Mouse (Mus musculus): ENCODE results near the gene Mast2. TPM values are rescaled to one million over a fixed set of nuclear protein-coding genes. Genes with fewer than 3 reads are reported as not detected.

Mast2 gene
- polyA plus RNA-seq (2014; fragmentation: Nextera tagmentation; extraction: Ambion mirVana), result 31.9 and 36.5 TPM in 2 replicates

- peak; percentile 95 for DNase-seq (ENCODE audit: low spot score)
- peak; percentile 83 for ATAC-seq (ENCODE audit: insufficient read depth, low FRiP score, low TSS enrichment)
- peak within 1 kb of the TSS; percentile 60 for H3K4me2 ChIP-seq (ENCODE audit: low read depth)
- no peaks in the 10 kb centered on the region for H3K9me3 ChIP-seq (ENCODE audit: control insufficient read depth, low read length)
- H3K36me3 ChIP-seq (ENCODE audit: control insufficient read depth, insufficient read depth, low read length), result no peaks in the 10 kb centered on the region
- peak within 1 kb of the TSS; percentile 94 for H3K27ac ChIP-seq (ENCODE audit: low read depth, low read length)
- peak within 1 kb of the TSS; percentile 89 for H3K9ac ChIP-seq (ENCODE audit: low read length)
- WGBS, result 2% methylated on average over 52 of the region's 68 CpGs
- no peaks in the 10 kb centered on the region for H3K27me3 ChIP-seq (ENCODE audit: control insufficient read depth, insufficient read depth, low read length)
- H3K4me1 ChIP-seq (ENCODE audit: control insufficient read depth, insufficient read depth, low read length), result peaks cover 11% of the 10 kb centered on the region; the same call in 1 of the 2 replicates
- H3K4me3 ChIP-seq (ENCODE audit: low read depth, low read length), result peak within 1 kb of the TSS; percentile 87
These were observed at the start of gene Mast2 for GRCm38 (mm10) chr4:116464126-116464981. Gene Mast2 (minus strand): TSS chr4:116464183.

DNA sequence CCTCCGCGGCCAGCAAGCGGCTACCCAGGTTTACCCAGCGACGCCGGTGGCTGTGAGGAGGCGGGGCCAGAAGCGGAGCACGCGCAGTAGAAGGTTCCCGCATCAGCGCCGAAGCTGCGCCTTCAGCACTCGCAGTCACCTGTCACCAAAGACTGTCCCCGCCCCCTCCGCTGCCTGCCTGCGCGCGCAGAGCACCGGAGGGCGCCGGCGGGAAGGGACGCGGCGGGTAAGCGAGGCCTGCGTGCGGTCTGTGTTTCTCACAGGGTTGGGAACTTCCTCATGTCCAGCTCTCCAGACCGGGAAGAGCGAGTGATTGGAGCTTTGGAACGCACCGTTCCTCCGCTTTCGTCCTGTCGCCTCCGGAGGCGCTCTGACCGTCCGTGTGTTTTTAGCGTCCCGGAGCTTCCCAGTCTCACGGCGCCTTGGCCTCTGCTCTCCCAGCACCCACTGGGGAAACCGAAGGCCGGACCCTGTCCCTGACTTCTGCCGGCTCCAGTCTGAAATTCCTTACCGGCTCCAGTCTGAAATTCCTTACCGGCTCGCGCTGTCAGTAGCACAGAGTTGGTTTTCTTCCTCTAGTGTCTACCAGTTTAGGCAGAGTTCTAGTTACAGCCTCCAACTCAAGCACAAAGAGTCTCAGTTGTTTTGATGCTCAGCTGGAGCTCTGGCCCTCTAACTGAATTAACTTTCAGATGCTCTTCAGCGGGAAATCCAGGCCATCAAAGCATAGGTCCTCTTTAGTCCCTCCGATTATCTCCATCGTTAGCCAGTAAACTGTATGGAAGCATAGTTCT is 43.6 kb upstream of the Mast2 start, which contains the start of gene Ipp:
TSS of gene Ipp (plus strand) at position 125 of the 794 bp plus-strand sequence.
- H3K27ac ChIP-seq (ENCODE audit: low read depth, low read length), result peak within 1 kb of the TSS; percentile 82
- under 1% methylated on average over 54 of the region's 55 CpGs for WGBS
- peak within 1 kb of the TSS; percentile 77 for H3K9ac ChIP-seq (ENCODE audit: low read length)
- peaks cover 5% of the 10 kb centered on the region; the same call in 1 of the 2 replicates for H3K4me1 ChIP-seq (ENCODE audit: control insufficient read depth, insufficient read depth, low read length)
- H3K27me3 ChIP-seq (ENCODE audit: control insufficient read depth, insufficient read depth, low read length), result no peaks in the 10 kb centered on the region
- H3K4me3 ChIP-seq (ENCODE audit: low read depth, low read length), result peak within 1 kb of the TSS; percentile 60
- no peaks in the 10 kb centered on the region for H3K9me3 ChIP-seq (ENCODE audit: control insufficient read depth, low read length)
- no peaks in the 10 kb centered on the region for H3K36me3 ChIP-seq (ENCODE audit: control insufficient read depth, insufficient read depth, low read length)
- peak within 1 kb of the TSS; percentile 57 for H3K4me2 ChIP-seq (ENCODE audit: low read depth)
- DNase-seq (ENCODE audit: low spot score) (peak; percentile 97), ATAC-seq (ENCODE audit: insufficient read depth, low FRiP score, low TSS enrichment) (peak; percentile 94)

DNA sequence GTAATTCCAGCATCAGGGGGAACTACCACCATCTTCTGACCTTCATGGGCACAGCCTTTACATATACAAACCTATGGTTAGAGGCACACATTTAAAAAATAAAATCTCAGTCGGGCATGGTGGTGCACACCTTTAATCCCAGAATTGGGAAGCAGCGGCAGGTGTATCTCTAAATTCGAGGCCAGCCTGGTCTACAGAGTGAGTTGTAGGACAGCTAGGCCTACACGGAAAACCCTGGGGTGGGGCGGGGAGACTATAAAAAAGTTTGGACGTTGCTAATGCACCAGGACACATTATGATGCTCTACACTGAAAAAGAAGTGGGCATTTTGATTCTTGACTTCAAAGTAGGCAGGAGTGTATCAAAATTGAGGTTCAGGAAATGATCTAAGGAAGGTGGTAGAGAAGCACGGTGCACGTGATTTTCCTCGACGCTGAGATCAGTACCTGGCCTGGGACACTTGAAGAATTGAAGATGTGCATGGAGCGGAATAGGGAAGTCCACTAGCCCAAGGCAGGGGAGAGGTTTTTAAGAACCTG is 43.0 kb upstream of the Mast2 start:
- Histone ChIP-seq H3K9ac (ENCODE audit: low read length) (peak overlapping the region; percentile 77), H3K4me3 (ENCODE audit: low read depth, low read length) (peak overlapping the region; percentile 60), H3K36me3 (ENCODE audit: control insufficient read depth, insufficient read depth, low read length) (no peaks in the 10 kb centered on the region), H3K4me1 (ENCODE audit: control insufficient read depth, insufficient read depth, low read length) (peaks cover 5% of the 10 kb centered on the region; the same call in 1 of the 2 replicates), H3K9me3 (ENCODE audit: control insufficient read depth, low read length) (no peaks in the 10 kb centered on the region), H3K4me2 (ENCODE audit: low read depth) (peak overlapping the region; percentile 57), H3K27ac (ENCODE audit: low read depth, low read length) (no peak overlapping the region), H3K27me3 (ENCODE audit: control insufficient read depth, insufficient read depth, low read length) (no peaks in the 10 kb centered on the region)
- no peak; the same call in 1 of the 2 replicates for ATAC-seq (ENCODE audit: insufficient read depth, low FRiP score, low TSS enrichment)
- DNase-seq (ENCODE audit: low spot score), result no peak
- WGBS, result 26% methylated on average over 11 of the region's 11 CpGs

- ATAC-seq (ENCODE audit: insufficient read depth, low FRiP score, low TSS enrichment) (no peak), DNase-seq (ENCODE audit: low spot score) (no peak)
- Histone ChIP-seq H3K27me3 (ENCODE audit: control insufficient read depth, insufficient read depth, low read length) (no peaks in the 10 kb centered on the region), H3K36me3 (ENCODE audit: control insufficient read depth, insufficient read depth, low read length) (no peaks in the 10 kb centered on the region), H3K9ac (ENCODE audit: low read length) (no peak overlapping the region), H3K4me1 (ENCODE audit: control insufficient read depth, insufficient read depth, low read length) (no peaks in the 10 kb centered on the region), H3K4me3 (ENCODE audit: low read depth, low read length) (no peak overlapping the region), H3K4me2 (ENCODE audit: low read depth) (no peak overlapping the region), H3K27ac (ENCODE audit: low read depth, low read length) (no peak overlapping the region), H3K9me3 (ENCODE audit: control insufficient read depth, low read length) (no peaks in the 10 kb centered on the region)
- 82% methylated on average over 3 of the region's 3 CpGs for WGBS
These were observed 36.0 kb upstream of the Mast2 start for GRCm38 (mm10) chr4:116499978-116500377.

DNA sequence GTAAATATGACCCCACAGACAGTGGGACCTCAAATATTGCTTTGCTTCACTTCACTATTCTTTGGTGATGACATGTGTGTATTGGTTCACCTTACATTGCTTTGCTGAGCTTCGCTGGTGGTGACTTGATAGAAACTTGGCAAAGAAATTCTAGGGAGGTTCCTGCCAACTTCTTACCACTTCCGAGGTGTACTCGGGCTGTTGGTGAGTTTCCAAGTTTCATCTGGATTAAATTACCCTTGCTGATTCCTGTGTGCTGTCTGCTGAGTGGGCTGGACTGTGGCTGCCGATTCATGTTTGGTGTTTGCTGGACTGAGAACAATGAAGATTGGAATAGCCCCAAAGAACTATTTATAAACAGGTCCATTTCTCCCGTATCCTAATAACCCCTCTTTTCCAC is 29.7 kb upstream of the Mast2 start:
- DNase-seq (ENCODE audit: low spot score), result no peak

DNA sequence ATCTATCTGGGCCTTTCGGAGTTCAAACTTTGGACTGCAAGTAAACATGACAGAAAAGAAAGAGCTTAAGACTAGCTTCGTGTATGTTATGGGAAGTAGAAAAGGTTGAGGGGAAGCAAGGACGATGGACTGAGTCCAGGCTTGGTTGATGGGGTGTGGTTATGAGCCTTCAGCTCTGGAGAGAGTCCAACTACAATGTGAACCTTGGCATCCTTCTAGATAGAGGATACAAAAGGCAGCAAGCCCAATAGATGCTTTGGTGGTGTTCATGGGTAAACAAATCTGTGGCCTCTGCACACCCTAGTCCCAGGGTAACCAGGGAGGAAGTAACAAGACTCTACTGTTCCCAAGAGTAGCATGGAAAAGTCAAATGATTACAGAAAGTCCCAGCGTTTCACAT is 28.5 kb upstream of the Mast2 start:
- H3K9me3 ChIP-seq (ENCODE audit: control insufficient read depth, low read length), result no peaks in the 10 kb centered on the region
- WGBS, result 87% methylated on average over 4 of the region's 4 CpGs
- ATAC-seq (ENCODE audit: insufficient read depth, low FRiP score, low TSS enrichment) (no peak), DNase-seq (ENCODE audit: low spot score) (no peak)
- no peak overlapping the region for H3K27ac ChIP-seq (ENCODE audit: low read depth, low read length)
- H3K4me1 ChIP-seq (ENCODE audit: control insufficient read depth, insufficient read depth, low read length), result no peaks in the 10 kb centered on the region
- H3K4me2 ChIP-seq (ENCODE audit: low read depth), result no peak overlapping the region
- H3K27me3 ChIP-seq (ENCODE audit: control insufficient read depth, insufficient read depth, low read length), result no peaks in the 10 kb centered on the region
- no peaks in the 10 kb centered on the region for H3K36me3 ChIP-seq (ENCODE audit: control insufficient read depth, insufficient read depth, low read length)
- H3K4me3 ChIP-seq (ENCODE audit: low read depth, low read length), result no peak overlapping the region
- no peak overlapping the region for H3K9ac ChIP-seq (ENCODE audit: low read length)

More for the DNA sequence above, 29.7 kb upstream of the Mast2 start:
- no peak overlapping the region for H3K4me2 ChIP-seq (ENCODE audit: low read depth)
- H3K4me3 ChIP-seq (ENCODE audit: low read depth, low read length), result no peak overlapping the region
- H3K36me3 ChIP-seq (ENCODE audit: control insufficient read depth, insufficient read depth, low read length), result no peaks in the 10 kb centered on the region
- no peak overlapping the region for H3K9ac ChIP-seq (ENCODE audit: low read length)
- ATAC-seq (ENCODE audit: insufficient read depth, low FRiP score, low TSS enrichment), result no peak
- H3K9me3 ChIP-seq (ENCODE audit: control insufficient read depth, low read length), result no peaks in the 10 kb centered on the region
- H3K4me1 ChIP-seq (ENCODE audit: control insufficient read depth, insufficient read depth, low read length), result no peaks in the 10 kb centered on the region
- 87% methylated on average over 5 of the region's 5 CpGs for WGBS
- H3K27me3 ChIP-seq (ENCODE audit: control insufficient read depth, insufficient read depth, low read length), result no peaks in the 10 kb centered on the region
- H3K27ac ChIP-seq (ENCODE audit: low read depth, low read length), result no peak overlapping the region

DNA sequence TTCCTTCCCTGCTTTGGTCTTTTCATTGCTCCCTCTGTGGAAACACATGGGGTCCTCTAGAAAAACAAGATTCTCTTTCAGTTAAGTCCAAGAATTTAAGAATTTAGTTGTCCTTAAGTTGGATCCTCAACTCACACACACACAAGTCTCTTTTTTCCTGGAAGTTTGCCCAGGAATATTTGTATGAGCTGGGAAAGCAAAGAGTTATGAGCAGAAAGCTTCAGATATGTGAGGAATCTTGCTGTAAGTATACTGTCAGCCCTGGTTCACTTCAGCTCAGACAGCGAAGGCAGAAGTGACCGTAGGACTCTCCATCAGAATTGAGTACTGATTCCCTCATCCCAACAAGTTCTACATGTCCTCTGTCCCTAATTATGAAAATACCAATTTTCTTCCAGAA is 27.9 kb upstream of the Mast2 start:
- H3K36me3 ChIP-seq (ENCODE audit: control insufficient read depth, insufficient read depth, low read length), result no peaks in the 10 kb centered on the region
- DNase-seq (ENCODE audit: low spot score) (no peak), ATAC-seq (ENCODE audit: insufficient read depth, low FRiP score, low TSS enrichment) (no peak)
- H3K27ac ChIP-seq (ENCODE audit: low read depth, low read length), result no peak overlapping the region
- no peak overlapping the region for H3K4me2 ChIP-seq (ENCODE audit: low read depth)
- 86% methylated on average over 2 of the region's 2 CpGs for WGBS
- H3K4me1 ChIP-seq (ENCODE audit: control insufficient read depth, insufficient read depth, low read length), result no peaks in the 10 kb centered on the region
- no peaks in the 10 kb centered on the region for H3K9me3 ChIP-seq (ENCODE audit: control insufficient read depth, low read length)
- no peak overlapping the region for H3K4me3 ChIP-seq (ENCODE audit: low read depth, low read length)
- no peaks in the 10 kb centered on the region for H3K27me3 ChIP-seq (ENCODE audit: control insufficient read depth, insufficient read depth, low read length)
- no peak overlapping the region for H3K9ac ChIP-seq (ENCODE audit: low read length)

DNA sequence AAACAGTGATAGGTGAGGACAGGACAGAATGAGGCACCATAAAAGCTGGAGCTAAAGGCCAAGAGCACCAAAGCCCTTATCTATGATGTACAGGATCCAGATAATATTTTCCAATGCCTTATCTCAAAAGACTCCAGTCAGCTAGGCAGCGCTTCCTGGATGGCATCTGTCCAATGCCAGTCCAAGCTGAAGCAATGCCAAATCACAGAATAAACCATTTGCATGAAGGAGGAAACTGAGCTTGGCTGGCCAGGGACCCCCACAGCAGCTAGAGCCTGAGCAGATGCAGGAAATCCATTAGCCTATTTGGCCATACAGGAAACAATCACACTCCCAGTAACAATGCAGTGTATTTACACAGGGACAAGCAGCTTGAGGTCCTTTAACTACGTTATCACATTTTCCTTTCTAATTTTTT is 27.1 kb upstream of the Mast2 start:
- DNase-seq (ENCODE audit: low spot score) (no peak), ATAC-seq (ENCODE audit: insufficient read depth, low FRiP score, low TSS enrichment) (no peak)
- no peaks in the 10 kb centered on the region for H3K27me3 ChIP-seq (ENCODE audit: control insufficient read depth, insufficient read depth, low read length)
- no peak overlapping the region for H3K9ac ChIP-seq (ENCODE audit: low read length)
- no peak overlapping the region for H3K4me3 ChIP-seq (ENCODE audit: low read depth, low read length)
- H3K27ac ChIP-seq (ENCODE audit: low read depth, low read length), result no peak overlapping the region
- no peaks in the 10 kb centered on the region for H3K9me3 ChIP-seq (ENCODE audit: control insufficient read depth, low read length)
- no peak overlapping the region for H3K4me2 ChIP-seq (ENCODE audit: low read depth)
- H3K36me3 ChIP-seq (ENCODE audit: control insufficient read depth, insufficient read depth, low read length), result no peaks in the 10 kb centered on the region
- no peaks in the 10 kb centered on the region for H3K4me1 ChIP-seq (ENCODE audit: control insufficient read depth, insufficient read depth, low read length)
- WGBS, result 86% methylated on average over 2 of the region's 2 CpGs
